Mouse (Mus musculus) CH12.LX (cell line): ENCODE measurements around the gene Lin9. TPM values are rescaled to one million over a fixed set of nuclear protein-coding genes. Genes with fewer than 3 reads are reported as not detected.
A peak's percentile ranks its signal among the peaks of the same experiment; 100 is the strongest.

Experiments used
- DNase-seq: peaks from one replicate; pipeline ENCODE4 v3.0.0-alpha.2; 2013; ENCODE audit errors: extremely low read depth
- H3K27ac ChIP-seq: 2 replicates; pipeline ENCODE4 v1.5.1; 2012; ENCODE audit warnings: low read depth, mild to moderate bottlenecking, control low read depth, moderate library complexity; ENCODE audit not compliant: insufficient read depth
- H3K27me3 ChIP-seq: replicated peaks from 2 replicates; pipeline ENCODE3; 2012; ENCODE audit warnings: inconsistent platforms
- H3K36me3 ChIP-seq, 2 experiments: replicated peaks in 1 of 2; 2 replicates each; pipeline versions ENCODE3 to v1.6.1; 2012; ENCODE audit warnings: inconsistent platforms in 1 of 2, low read length in 1 of 2, mild to moderate bottlenecking in 1 of 2, mixed read lengths in 1 of 2, moderate library complexity in 1 of 2; ENCODE audit not compliant: control insufficient read depth in 1 of 2, insufficient read depth in 1 of 2
- H3K4me1 ChIP-seq, 2 experiments: 2 replicates each; pipeline ENCODE4 v1.6.1; 2012; ENCODE audit warnings: inconsistent platforms in 1 of 2, moderate library complexity in 1 of 2; ENCODE audit not compliant: insufficient read depth in 2 of 2, control insufficient read depth in 1 of 2
- H3K4me2 ChIP-seq: 2 replicates; pipeline ENCODE4 v1.6.1; 2012; ENCODE audit warnings: low read depth, mild to moderate bottlenecking, control low read depth; ENCODE audit not compliant: poor library complexity, insufficient read depth, severe bottlenecking
- H3K4me3 ChIP-seq, 3 experiments: fragments of 150-350 bp in 1 of 3; sonication (generic) in 1 of 3; replicated peaks in 1 of 3; 2 replicates each; pipeline versions ENCODE3 to v1.5.1; 2011 to 2012; ENCODE audit warnings: low read depth in 2 of 3, low read length in 2 of 3, mild to moderate bottlenecking in 2 of 3, moderate library complexity in 2 of 3, control low read depth in 1 of 3, improper control_type of control experiment in 1 of 3, inconsistent platforms in 1 of 3, mixed read lengths in 1 of 3; ENCODE audit not compliant: poor library complexity in 1 of 3
- H3K79me2 ChIP-seq: replicated peaks from 2 replicates; pipeline ENCODE4 v1.6.1; 2012; ENCODE audit warnings: mild to moderate bottlenecking, moderate library complexity; ENCODE audit not compliant: control insufficient read depth, poor library complexity, insufficient read depth, severe bottlenecking; ENCODE audit errors: extremely low read depth
- H3K9ac ChIP-seq: 2 replicates; pipeline ENCODE4 v1.6.1; 2012; ENCODE audit warnings: low read depth, mild to moderate bottlenecking, control low read depth, moderate library complexity; ENCODE audit not compliant: insufficient read depth
- H3K9me3 ChIP-seq: replicated peaks from 2 replicates; pipeline ENCODE3; 2012; ENCODE audit warnings: low read length, inconsistent platforms, mixed read lengths
- MAX ChIP-seq: IDR thresholded peaks from 2 replicates; pipeline ENCODE4 v1.6.1; 2011; ENCODE audit warnings: low read length, improper control_type of control experiment
- RAD21 ChIP-seq: IDR thresholded peaks from 2 replicates; pipeline ENCODE4 v1.6.1; 2011; ENCODE audit warnings: low read depth, mild to moderate bottlenecking, low read length, improper control_type of control experiment, moderate library complexity
- SIN3A ChIP-seq: IDR thresholded peaks from 2 replicates; pipeline ENCODE4 v1.6.1; 2012; ENCODE audit warnings: low read length, improper control_type of control experiment, inconsistent platforms
- TBP ChIP-seq: conservative IDR thresholded peaks from 2 replicates; pipeline ENCODE4 v1.6.1; 2011; ENCODE audit warnings: low read depth, low read length, improper control_type of control experiment
- UBTF ChIP-seq: IDR thresholded peaks from 2 replicates; pipeline ENCODE4 v1.6.1; 2012; ENCODE audit warnings: low read depth, mild to moderate bottlenecking, inconsistent platforms, low read length, improper control_type of control experiment, moderate library complexity
- USF2 ChIP-seq: conservative IDR thresholded peaks from 2 replicates; pipeline ENCODE4 v1.6.1; 2011; ENCODE audit warnings: low read depth, low read length, improper control_type of control experiment
- dilution Hi-C: fragments of 300-500 bp; cut with MboI; formaldehyde crosslinking; loops from 2 replicates; pipeline ENCODE4 v1.14.3; 2020; ENCODE audit warnings: low sequenced_read_pairs; ENCODE audit not compliant: extremely low pct_unique_long_range_greater_than_20kb, extremely low pct_ligation_motif_present
- in situ Hi-C: fragments of 300-500 bp; cut with MboI; formaldehyde crosslinking; loops from 3 replicates; pipeline ENCODE4 v1.14.3; 2019; ENCODE audit warnings: low sequenced_read_pairs, low pct_ligation_motif_present, low pct_unique_long_range_greater_than_20kb, mixed read lengths
- polyA plus RNA-seq: library from polyadenylated mRNA; unstranded; fragments of >175 nt; gene quantifications from 2 replicates; pipeline ENCODE4 v1.2.1, GENCODE M21; 2012; ENCODE audit warnings: low read depth; ENCODE audit not compliant: insufficient read length
- total RNA-seq, 2 experiments: library from RNA; depleted of rRNA; stranded (reverse); fragments of 300-350 nt in 1 of 2; fragments of >200 nt in 1 of 2; gene quantifications; 2 replicates each; pipeline ENCODE4 v1.2.3; 2012 to 2014

Gene Lin9
- total and polyA plus RNA-seq, 3 experiments, result 7.6 to 24.5 (median 13.5) TPM

GRCm38 (mm10) chr1:180640605-180641125 is 285 bp upstream of the Lin9 start:
- Histone ChIP-seq H3K4me3 (peak overlapping the region; percentile 86 to 98 (median 89)), H3K27me3 (no peaks in the 10 kb centered on the region), H3K79me2 (peaks cover 13% of the 10 kb centered on the region), H3K9me3 (peaks cover 2% of the 10 kb centered on the region), H3K4me2 (peak overlapping the region; percentile 92), H3K4me1 (peaks cover 9 to 41% of the 10 kb centered on the region in 2 experiments), H3K9ac (peak overlapping the region; percentile 77), H3K27ac (peak overlapping the region; percentile 86), H3K36me3 (peaks cover 0 to 20% of the 10 kb centered on the region in 2 experiments)
- in situ Hi-C loops (no loop called here), dilution Hi-C loops (no loop called here)
- TF ChIP-seq UBTF, result peak; percentile 49; the same call in 1 of the 2 replicates
- TF ChIP-seq MAX, result no peak
- peak; percentile 48 for DNase-seq

- Histone ChIP-seq H3K27ac (peak overlapping the region; percentile 69), H3K9ac (peak overlapping the region; percentile 77)
- peak; percentile 14 for DNase-seq
- dilution Hi-C loops, result no loop called here
- TF ChIP-seq RAD21 (no peak), SIN3A (0 out of 2 replicates have a peak, but pooled peaks have one; percentile 10)
- TF ChIP-seq, all 38 proteins: peak for 1
- in situ Hi-C loops, result no loop called here
- peaks cover 2 to 25% of the 10 kb centered on the region in 2 experiments for H3K36me3 ChIP-seq
- peaks cover 9 to 51% of the 10 kb centered on the region in 2 experiments for H3K4me1 ChIP-seq
- no peaks in the 10 kb centered on the region for H3K27me3 ChIP-seq
- H3K9me3 ChIP-seq, result peaks cover 2% of the 10 kb centered on the region
- peaks cover 15% of the 10 kb centered on the region for H3K79me2 ChIP-seq
- H3K4me3 ChIP-seq, result peak overlapping the region; percentile 86 to 98 (median 89)
- H3K4me2 ChIP-seq, result peak overlapping the region; percentile 76
Measured at GRCm38 (mm10) chr1:180641518-180642227, 723 bp downstream of the Lin9 start.

- peaks cover 9 to 56% of the 10 kb centered on the region in 2 experiments for H3K4me1 ChIP-seq
- H3K79me2 ChIP-seq, result peaks cover 15% of the 10 kb centered on the region
- TF ChIP-seq USF2 (no peak), TBP (peak; percentile 68; the same call in 1 of the 2 replicates)
- H3K4me3 ChIP-seq, result peak overlapping the region; percentile 86 to 98 (median 89)
- H3K36me3 ChIP-seq, result peaks cover 2 to 27% of the 10 kb centered on the region in 2 experiments
- H3K4me2 ChIP-seq, result peak overlapping the region; percentile 76
- peak; percentile 13 for DNase-seq
- in situ Hi-C loops (no loop called here), dilution Hi-C loops (no loop called here)
- no peak overlapping the region for H3K27ac ChIP-seq
- H3K27me3 ChIP-seq, result no peaks in the 10 kb centered on the region
- H3K9me3 ChIP-seq, result peaks cover 2% of the 10 kb centered on the region
- H3K9ac ChIP-seq, result peak overlapping the region; percentile 77
Measured at GRCm38 (mm10) chr1:180642228-180642564, 1.2 kb downstream of the Lin9 start.
